19 mouse cellular contexts compared by ENCODE assay signal in the genomic region with DNA sequence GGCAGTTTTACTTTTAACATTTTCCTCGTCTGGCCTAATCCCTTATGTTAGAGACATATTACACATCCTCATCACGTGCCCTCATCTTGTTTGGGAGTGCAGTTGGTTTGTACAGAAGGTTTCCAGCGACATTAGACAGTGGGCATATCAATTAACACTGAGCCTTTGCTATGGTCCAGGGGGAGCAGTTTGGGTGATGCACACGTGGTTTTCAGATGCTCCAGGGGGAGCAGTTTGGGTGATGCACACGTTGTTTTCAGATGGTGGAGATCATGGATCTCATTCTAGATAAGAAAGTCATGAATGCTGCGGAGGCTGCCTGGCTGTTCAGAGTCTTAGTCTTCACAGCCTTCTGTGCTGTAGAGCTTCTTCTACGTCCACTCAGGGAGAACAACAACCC.
"Had no signal": no experiment of that assay in that cellular context is flagged by ENCODE, and none has a peak within 500 bp of the region (broad histone marks: within the 10 kb centered on the region; RNA-seq: fewer than 3 reads in every experiment).

No protein-coding gene starts in this region.

- H3K27ac ChIP-seq: kidney, postnatal 0 days; layer of hippocampus, adult 2 months; macrophage; midbrain, embryonic 15.5 days; neural tube, embryonic 13.5 days had no signal

- H3K9me3 ChIP-seq: limb, embryonic 15.5 days; megakaryocyte, embryonic 14.5 days; midbrain, embryonic 15.5 days; neural tube, embryonic 13.5 days; stomach, embryonic 15.5 days had no signal

- H3K4me1 ChIP-seq: midbrain, embryonic 15.5 days had no signal

- H3K4me2 ChIP-seq: limb, embryonic 15.5 days; lung, embryonic 14.5 days; midbrain, embryonic 11.5 days; midbrain, embryonic 15.5 days; neural tube, embryonic 13.5 days; stomach, embryonic 15.5 days had no signal

- H3K36me3 ChIP-seq: limb, embryonic 15.5 days; midbrain, embryonic 15.5 days; neural tube, embryonic 13.5 days; stomach, embryonic 15.5 days had no signal

- H3K4me3 ChIP-seq: layer of hippocampus, adult 2 months; limb, embryonic 15.5 days; megakaryocyte, embryonic 14.5 days; midbrain, embryonic 15.5 days; neural tube, embryonic 13.5 days; stomach, embryonic 15.5 days had no signal

- H3K27me3 ChIP-seq: limb, embryonic 15.5 days; midbrain, embryonic 15.5 days; neural tube, embryonic 13.5 days; stomach, embryonic 15.5 days had no signal

- H3K9ac ChIP-seq: limb, embryonic 15.5 days; lung, embryonic 14.5 days; midbrain, embryonic 15.5 days; neural tube, embryonic 13.5 days; stomach, embryonic 15.5 days had no signal

- DNase-seq: kidney, adult 8-10 months; kidney, postnatal 36 days; left cerebral cortex, postnatal 4 days; lung, embryonic 14.5 days; lung, postnatal 10 days; retina, postnatal 1 day; thymus, adult 18-20 months; thymus, postnatal 25 days had no signal

- ATAC-seq: inflammation-experienced regulatory T-cells, adult 6 months; intestine, postnatal 0 days; midbrain, embryonic 15.5 days had no signal
